Mouse (Mus musculus): ENCODE data around the gene Wdr43. TPM values are rescaled to one million over a fixed set of nuclear protein-coding genes. Genes with fewer than 3 reads are reported as not detected.

The Wdr43 gene
- polyA plus RNA-seq, 1 experiment from 2014 or later, result 65.0 TPM

GRCm38 (mm10) chr17:71684103-71684608, 68.5 kb downstream of the Wdr43 start:
- H3K9me3 ChIP-seq (replicated peaks), result no peaks in the 10 kb centered on the region
- H3K4me3 ChIP-seq (replicated peaks), result no peak overlapping the region
- H3K27ac ChIP-seq (replicated peaks), result peak overlapping the region; percentile 45; the same call in 1 of the 2 replicates
- H3K36me3 ChIP-seq, result no peaks in the 10 kb centered on the region
- WGBS, result 20% methylated on average over 5 of the region's 5 CpGs
- no peak overlapping the region for H3K9ac ChIP-seq
- no peaks in the 10 kb centered on the region for H3K27me3 ChIP-seq
- no peak for ATAC-seq (ENCODE audit: insufficient number of reproducible peaks, low FRiP score, low TSS enrichment, low read depth)
- H3K4me1 ChIP-seq, result 0 out of 2 replicates have a peak, but pooled peaks cover 5% of the 10 kb centered on the region
- H3K4me2 ChIP-seq (replicated peaks), result no peak overlapping the region

DNA sequence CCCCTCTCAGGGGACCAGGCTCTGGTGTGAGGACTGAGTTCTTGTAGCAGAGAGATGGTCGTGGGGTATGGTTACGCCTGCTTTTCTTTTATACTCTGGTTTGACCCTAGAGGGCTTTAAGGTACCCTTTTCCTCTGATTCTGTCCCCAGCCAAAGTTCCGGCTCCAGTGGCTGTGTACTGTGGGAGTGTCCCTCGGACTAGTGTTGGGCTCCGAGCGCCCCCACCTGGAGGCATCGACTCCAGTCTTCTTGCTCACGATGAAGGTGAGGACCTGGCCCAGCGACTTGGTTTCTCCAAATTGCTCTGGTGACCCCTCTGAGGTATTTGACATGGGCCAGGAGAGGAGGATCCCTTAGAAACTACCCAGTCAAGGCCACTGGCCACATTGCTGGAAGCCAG, 71.7 kb downstream of the Wdr43 start:
- Histone ChIP-seq H3K27ac (replicated peaks) (no peak overlapping the region), H3K27me3 (no peaks in the 10 kb centered on the region), H3K9ac (no peak overlapping the region), H3K4me1 (0 out of 2 replicates have a peak, but pooled peaks cover 5% of the 10 kb centered on the region), H3K4me3 (replicated peaks) (no peak overlapping the region), H3K9me3 (replicated peaks) (no peaks in the 10 kb centered on the region), H3K4me2 (replicated peaks) (no peak overlapping the region), H3K36me3 (no peaks in the 10 kb centered on the region)
- no peak for ATAC-seq (ENCODE audit: insufficient number of reproducible peaks, low FRiP score, low TSS enrichment, low read depth)
- 65% methylated on average over 9 of the region's 9 CpGs for WGBS

GRCm38 (mm10) chr17:71689903-71690302, 74.2 kb downstream of the Wdr43 start:
- H3K27ac ChIP-seq (replicated peaks), result no peak overlapping the region
- no peaks in the 10 kb centered on the region for H3K36me3 ChIP-seq
- WGBS, result 64% methylated on average over 5 of the region's 5 CpGs
- ATAC-seq (ENCODE audit: insufficient number of reproducible peaks, low FRiP score, low TSS enrichment, low read depth), result no peak
- no peak overlapping the region for H3K4me3 ChIP-seq (replicated peaks)
- H3K4me1 ChIP-seq, result no peaks in the 10 kb centered on the region
- no peaks in the 10 kb centered on the region for H3K27me3 ChIP-seq
- H3K4me2 ChIP-seq (replicated peaks), result no peak overlapping the region
- H3K9me3 ChIP-seq (replicated peaks), result no peaks in the 10 kb centered on the region
- H3K9ac ChIP-seq, result no peak overlapping the region

DNA sequence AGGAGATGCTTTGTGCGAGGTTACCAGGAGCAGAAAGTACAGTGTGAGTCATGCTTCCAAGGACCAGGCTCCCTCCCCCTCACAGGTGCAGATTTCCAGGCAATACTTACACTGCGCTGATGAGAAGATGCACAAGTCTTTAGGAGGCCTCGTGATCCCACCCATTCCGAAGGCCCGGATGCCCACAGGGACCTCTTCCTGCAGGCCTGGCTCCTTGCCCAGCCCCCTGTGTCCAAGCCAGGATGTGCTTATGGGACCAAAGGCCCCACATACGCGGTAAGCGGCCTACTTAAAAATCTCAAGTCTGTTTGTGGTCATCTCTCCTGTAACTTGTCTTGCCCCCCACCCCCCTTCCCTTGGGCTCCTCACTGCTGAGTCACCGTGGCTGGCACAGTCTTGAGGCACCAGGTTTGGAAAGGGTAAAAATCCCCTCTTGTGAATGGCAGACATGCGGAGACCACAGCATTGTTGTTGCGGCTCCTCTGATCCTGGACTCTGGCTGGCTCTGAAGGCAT, 75.7 kb downstream of the Wdr43 start:
- 56% methylated on average over 11 of the region's 11 CpGs for WGBS
- ATAC-seq (ENCODE audit: insufficient number of reproducible peaks, low FRiP score, low TSS enrichment, low read depth), result no peak
- no peak overlapping the region for H3K4me3 ChIP-seq (replicated peaks)

DNA sequence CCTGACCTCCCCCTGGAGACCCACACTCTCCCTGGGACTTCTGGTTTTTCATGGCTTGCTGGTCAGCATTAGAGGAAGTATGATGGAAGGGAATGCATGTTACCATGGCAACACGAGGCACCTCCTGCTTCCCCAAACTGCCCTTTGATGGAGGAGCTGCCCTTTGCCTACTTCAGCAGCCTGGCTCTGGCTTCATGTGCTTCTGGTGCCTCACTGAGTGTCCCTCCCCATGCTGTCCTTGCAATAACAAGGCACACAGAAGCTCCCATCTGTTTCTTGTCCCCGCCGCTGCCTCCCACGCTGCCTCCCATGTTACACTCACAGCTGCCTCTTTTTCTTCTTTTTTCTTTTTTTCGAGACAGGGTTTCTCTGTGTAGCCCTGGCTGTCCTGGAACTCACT, 77.6 kb downstream of the Wdr43 start:
- H3K36me3 ChIP-seq, result no peaks in the 10 kb centered on the region
- no peaks in the 10 kb centered on the region for H3K27me3 ChIP-seq
- no peaks in the 10 kb centered on the region for H3K4me1 ChIP-seq
- no peaks in the 10 kb centered on the region for H3K9me3 ChIP-seq (replicated peaks)
- no peak overlapping the region for H3K27ac ChIP-seq (replicated peaks)
- 43% methylated on average over 5 of the region's 5 CpGs for WGBS
- no peak overlapping the region for H3K4me2 ChIP-seq (replicated peaks)
- H3K4me3 ChIP-seq (replicated peaks), result no peak overlapping the region
- ATAC-seq (ENCODE audit: insufficient number of reproducible peaks, low FRiP score, low TSS enrichment, low read depth), result no peak
- H3K9ac ChIP-seq, result no peak overlapping the region

More for the DNA sequence above, 75.7 kb downstream of the Wdr43 start:
- Histone ChIP-seq H3K4me1 (no peaks in the 10 kb centered on the region), H3K36me3 (no peaks in the 10 kb centered on the region), H3K9me3 (replicated peaks) (no peaks in the 10 kb centered on the region), H3K27me3 (no peaks in the 10 kb centered on the region), H3K27ac (replicated peaks) (no peak overlapping the region), H3K9ac (no peak overlapping the region), H3K4me2 (replicated peaks) (no peak overlapping the region)

- H3K9ac ChIP-seq, result no peak overlapping the region
- no peak for ATAC-seq (ENCODE audit: insufficient number of reproducible peaks, low FRiP score, low TSS enrichment, low read depth)
- no peaks in the 10 kb centered on the region for H3K4me1 ChIP-seq
- H3K9me3 ChIP-seq (replicated peaks), result no peaks in the 10 kb centered on the region
- no peak overlapping the region for H3K27ac ChIP-seq (replicated peaks)
- H3K4me3 ChIP-seq (replicated peaks), result no peak overlapping the region
- WGBS, result 50% methylated on average over 8 of the region's 8 CpGs
- no peaks in the 10 kb centered on the region for H3K27me3 ChIP-seq
- no peaks in the 10 kb centered on the region for H3K36me3 ChIP-seq
- no peak overlapping the region for H3K4me2 ChIP-seq (replicated peaks)
These were observed 78.1 kb downstream of the Wdr43 start for GRCm38 (mm10) chr17:71693780-71694179.

GRCm38 (mm10) chr17:71695151-71695550, 79.5 kb downstream of the Wdr43 start:
- no peaks in the 10 kb centered on the region for H3K9me3 ChIP-seq (replicated peaks)
- H3K4me3 ChIP-seq (replicated peaks), result no peak overlapping the region
- H3K4me2 ChIP-seq (replicated peaks), result no peak overlapping the region
- no peak for ATAC-seq (ENCODE audit: insufficient number of reproducible peaks, low FRiP score, low TSS enrichment, low read depth)
- no peaks in the 10 kb centered on the region for H3K36me3 ChIP-seq
- no peaks in the 10 kb centered on the region for H3K27me3 ChIP-seq
- no peak overlapping the region for H3K27ac ChIP-seq (replicated peaks)
- 86% methylated on average over 8 of the region's 8 CpGs for WGBS
- no peak overlapping the region for H3K9ac ChIP-seq
- H3K4me1 ChIP-seq, result no peaks in the 10 kb centered on the region

DNA sequence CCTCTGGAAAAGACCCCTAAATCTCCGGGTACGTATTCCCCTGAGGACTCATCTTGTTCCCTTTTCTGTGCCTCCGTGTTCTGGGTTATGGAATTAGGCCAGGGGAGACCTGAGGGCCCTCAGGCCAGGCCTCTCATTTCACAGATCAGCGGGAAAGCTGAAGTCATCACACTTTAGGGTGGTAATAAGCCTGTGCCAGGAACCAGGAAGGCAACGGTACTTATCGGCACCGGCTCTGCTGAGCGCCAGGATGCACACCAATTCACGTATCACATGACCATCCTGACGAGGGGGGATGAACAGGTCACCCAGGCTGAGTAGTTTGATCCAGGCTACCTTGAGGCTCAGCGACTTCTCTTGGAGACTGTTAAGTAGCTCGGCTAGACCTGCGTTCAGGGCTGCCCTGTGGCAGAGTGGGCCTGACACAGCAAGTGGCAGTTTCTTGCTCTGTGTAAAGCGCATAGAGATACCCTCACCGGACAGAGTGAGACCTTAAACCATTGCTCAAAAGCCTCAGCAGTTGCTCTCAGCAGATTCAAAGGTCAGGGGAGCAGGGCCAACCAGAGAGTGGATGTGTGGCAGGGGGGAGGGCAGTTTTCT, 80.1 kb downstream of the Wdr43 start:
- no peaks in the 10 kb centered on the region for H3K9me3 ChIP-seq (replicated peaks)
- 68% methylated on average over 15 of the region's 15 CpGs for WGBS
- no peak overlapping the region for H3K9ac ChIP-seq
- no peak overlapping the region for H3K27ac ChIP-seq (replicated peaks)
- no peaks in the 10 kb centered on the region for H3K4me1 ChIP-seq
- H3K4me3 ChIP-seq (replicated peaks), result no peak overlapping the region
- ATAC-seq (ENCODE audit: insufficient number of reproducible peaks, low FRiP score, low TSS enrichment, low read depth), result no peak
- no peaks in the 10 kb centered on the region for H3K36me3 ChIP-seq
- no peaks in the 10 kb centered on the region for H3K27me3 ChIP-seq
- no peak overlapping the region for H3K4me2 ChIP-seq (replicated peaks)

- ATAC-seq (ENCODE audit: insufficient number of reproducible peaks, low FRiP score, low TSS enrichment, low read depth), result no peak
These were observed 80.7 kb downstream of the Wdr43 start for GRCm38 (mm10) chr17:71696396-71696795.

DNA sequence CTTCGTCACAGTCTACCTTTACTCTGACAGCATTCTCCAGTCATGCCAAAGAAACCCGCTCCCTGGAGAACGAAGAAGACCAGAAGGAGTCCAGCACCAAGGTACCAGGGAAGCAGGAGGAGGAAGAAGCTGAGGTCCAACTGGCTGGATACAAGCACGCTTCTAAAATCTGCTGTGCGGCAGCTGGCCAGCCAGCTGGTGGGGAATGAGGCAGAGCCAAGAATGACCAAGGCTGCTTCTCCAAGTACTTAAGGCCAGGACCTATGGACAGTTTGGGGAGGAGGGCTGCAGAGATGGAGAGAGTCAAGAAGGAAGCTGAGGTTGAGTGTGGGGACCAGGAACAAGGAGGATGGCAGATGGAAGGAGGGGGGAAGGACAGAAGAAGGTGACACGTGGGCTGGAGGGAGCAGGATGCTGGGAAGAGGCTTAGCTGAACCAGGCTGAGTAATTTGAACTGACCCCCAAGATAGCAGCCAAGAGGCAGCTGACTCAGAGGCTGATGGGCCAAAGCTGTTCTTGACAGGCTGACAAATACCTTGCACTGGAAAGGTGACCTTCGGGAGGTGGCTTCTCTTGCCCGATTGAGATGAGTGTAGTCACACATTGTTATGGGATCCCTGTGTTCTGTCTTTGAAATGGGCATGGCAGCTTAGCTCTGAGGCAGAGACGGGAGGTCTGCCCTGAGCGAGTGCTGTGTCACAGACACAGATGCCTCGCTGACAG, 82.4 kb downstream of the Wdr43 start:
- WGBS, result 75% methylated on average over 11 of the region's 11 CpGs
- H3K9me3 ChIP-seq (replicated peaks), result no peaks in the 10 kb centered on the region
- H3K27ac ChIP-seq (replicated peaks), result no peak overlapping the region
- no peaks in the 10 kb centered on the region for H3K36me3 ChIP-seq
- no peaks in the 10 kb centered on the region for H3K27me3 ChIP-seq
- no peak for ATAC-seq (ENCODE audit: insufficient number of reproducible peaks, low FRiP score, low TSS enrichment, low read depth)
- no peak overlapping the region for H3K4me2 ChIP-seq (replicated peaks)
- no peak overlapping the region for H3K9ac ChIP-seq
- H3K4me3 ChIP-seq (replicated peaks), result no peak overlapping the region
- no peaks in the 10 kb centered on the region for H3K4me1 ChIP-seq

More at GRCm38 (mm10) chr17:71696396-71696795, 80.7 kb downstream of the Wdr43 start:
- H3K9ac ChIP-seq, result no peak overlapping the region
- H3K4me3 ChIP-seq (replicated peaks), result no peak overlapping the region
- no peaks in the 10 kb centered on the region for H3K27me3 ChIP-seq
- no peak overlapping the region for H3K27ac ChIP-seq (replicated peaks)
- WGBS, result 66% methylated on average over 5 of the region's 5 CpGs
- no peaks in the 10 kb centered on the region for H3K9me3 ChIP-seq (replicated peaks)
- H3K36me3 ChIP-seq, result no peaks in the 10 kb centered on the region
- no peak overlapping the region for H3K4me2 ChIP-seq (replicated peaks)
- no peaks in the 10 kb centered on the region for H3K4me1 ChIP-seq

DNA sequence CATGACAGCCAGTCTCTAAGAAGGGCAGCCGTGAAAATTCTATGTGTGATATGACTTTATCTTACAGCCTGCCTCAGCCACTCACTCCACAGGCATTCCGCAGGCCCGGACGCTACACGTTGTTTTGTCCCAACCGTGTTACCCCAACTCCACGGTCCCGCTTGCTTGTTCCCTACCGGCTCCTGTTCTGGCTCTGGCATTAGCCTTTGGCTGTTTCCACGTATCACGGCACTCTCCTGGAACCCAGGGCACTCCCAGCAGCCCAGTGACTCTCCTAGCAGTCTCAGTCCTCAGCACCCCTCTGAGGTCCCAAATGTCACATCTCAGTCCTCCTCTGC, 82.9 kb downstream of the Wdr43 start:
- Histone ChIP-seq H3K27me3 (no peaks in the 10 kb centered on the region), H3K4me2 (replicated peaks) (no peak overlapping the region), H3K4me1 (no peaks in the 10 kb centered on the region), H3K36me3 (no peaks in the 10 kb centered on the region), H3K9me3 (replicated peaks) (no peaks in the 10 kb centered on the region), H3K9ac (no peak overlapping the region), H3K4me3 (replicated peaks) (no peak overlapping the region), H3K27ac (replicated peaks) (no peak overlapping the region)
- 82% methylated on average over 11 of the region's 11 CpGs for WGBS
- no peak for ATAC-seq (ENCODE audit: insufficient number of reproducible peaks, low FRiP score, low TSS enrichment, low read depth)

Data from embryonic facial prominence, embryonic 15.5 days (tissue).